Mouse (Mus musculus) ovary, adult 10 weeks (tissue): Measurements from ENCODE around the gene AL731706.2. TPM values are rescaled to one million over a fixed set of nuclear protein-coding genes. Genes with fewer than 3 reads are reported as not detected.

Experiments
- polyA plus RNA-seq: library from polyadenylated mRNA; stranded (reverse); fragments of 350-450 nt; fragmentation: Illumina TruSeq; extraction: RNeasy Lipid Tissue Mini Kit (QIAGEN cat#74804); gene quantifications from one replicate; pipeline ENCODE4 v1.2.3, GENCODE M21; 2014

AL731706.2 gene
- 26.8 TPM for polyA plus RNA-seq

GRCm38 (mm10) chr2:136885579-136885978 is at the start of gene AL731706.2:
AL731706.2 (minus strand) TSS chr2:136885679.

GRCm38 (mm10) chr2:136891068-136891950 is 5.8 kb upstream of the AL731706.2 start, which contains the start of the genes Slx4ip, AL731706.1 and Mkks:
Slx4ip (plus strand) TSS chr2:136891218.
AL731706.1 (minus strand) TSS chr2:136891389.
Mkks (minus strand) TSS chr2:136891389.

Other genes with a start within 250 kb of the AL731706.2 start
- 0.46 TPM for gene Snap25, start 172.2 kb downstream of the AL731706.2 start, polyA plus RNA-seq
- gene Slx4ip, start 5.5 kb upstream of the AL731706.2 start, polyA plus RNA-seq: 23.3 TPM
- gene AL731706.1, start 5.7 kb upstream of the AL731706.2 start, polyA plus RNA-seq: 5.7 TPM
- 95.6 TPM for gene Mkks, start 5.7 kb upstream of the AL731706.2 start, polyA plus RNA-seq
- 22.3 TPM for gene Jag1, start 231.0 kb upstream of the AL731706.2 start, polyA plus RNA-seq